Mouse (Mus musculus): ENCODE data around the gene Cmtm4.

DNA sequence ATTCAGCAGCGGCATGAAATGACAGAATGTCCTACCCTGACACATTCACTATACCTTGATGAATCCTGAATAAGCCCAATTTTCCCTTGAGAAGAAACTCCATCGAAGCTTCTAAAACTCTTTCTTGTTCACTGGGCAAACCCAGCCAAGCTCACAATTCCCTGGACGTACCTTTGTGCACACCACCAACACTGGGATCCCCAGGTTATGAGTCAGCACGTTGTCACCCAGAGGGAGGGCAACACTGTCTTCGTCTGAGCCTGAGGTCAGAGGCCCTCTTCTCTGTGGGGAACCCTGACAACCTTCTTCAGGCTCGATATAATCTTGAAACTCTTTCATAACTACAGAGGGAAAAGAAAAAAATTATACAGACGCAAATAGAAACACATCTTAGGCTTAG lies 34.6 kb upstream of the Cmtm4 start:
- TF ChIP-seq SMC3 (IDR thresholded peaks at IDR 0.05; ENCODE audit: low read depth, low read length), result no peak
- no peak for TF ChIP-seq USF1 (IDR thresholded peaks at IDR 0.05; ENCODE audit: low read depth, low read length)
- no peak for TF ChIP-seq MAX (IDR thresholded peaks at IDR 0.05; ENCODE audit: low read length)
- no peak for TF ChIP-seq NELFE (IDR thresholded peaks at IDR 0.05; ENCODE audit: low read depth, low read length)
- no peak for TF ChIP-seq CTCF (IDR thresholded peaks at IDR 0.05 in 2 of 3, conservative IDR thresholded peaks at IDR 0.05 in 1 of 3; ENCODE audit: control insufficient read depth in 1 of 3, insufficient read depth in 1 of 3, low read depth in 2 of 3, low read length in 3 of 3, poor library complexity in 1 of 3, severe bottlenecking in 1 of 3)
- no peak for TF ChIP-seq MAZ (IDR thresholded peaks at IDR 0.05; ENCODE audit: low read depth, low read length)
- no peak for TF ChIP-seq E2F4 (IDR thresholded peaks at IDR 0.05; ENCODE audit: borderline replicate concordance, low read depth, low read length)
- TF ChIP-seq EP300 (IDR thresholded peaks at IDR 0.05; ENCODE audit: low read depth in 1 of 2, low read length in 2 of 2), result no peak
- no peak for TF ChIP-seq ZNF384 (IDR thresholded peaks at IDR 0.05; ENCODE audit: low read depth, low read length)
